Mouse (Mus musculus) thymus, postnatal 36 days (tissue): ENCODE results near the gene 6430628N08Rik.
A peak's percentile ranks its signal among the peaks of the same experiment; 100 is the strongest.

Experiments
- DNase-seq, 2 experiments: peaks; one replicate each; pipeline ENCODE4 v3.0.0; 2022; ENCODE audit warnings: mixed read lengths in 2 of 2

6430628N08Rik gene

DNA sequence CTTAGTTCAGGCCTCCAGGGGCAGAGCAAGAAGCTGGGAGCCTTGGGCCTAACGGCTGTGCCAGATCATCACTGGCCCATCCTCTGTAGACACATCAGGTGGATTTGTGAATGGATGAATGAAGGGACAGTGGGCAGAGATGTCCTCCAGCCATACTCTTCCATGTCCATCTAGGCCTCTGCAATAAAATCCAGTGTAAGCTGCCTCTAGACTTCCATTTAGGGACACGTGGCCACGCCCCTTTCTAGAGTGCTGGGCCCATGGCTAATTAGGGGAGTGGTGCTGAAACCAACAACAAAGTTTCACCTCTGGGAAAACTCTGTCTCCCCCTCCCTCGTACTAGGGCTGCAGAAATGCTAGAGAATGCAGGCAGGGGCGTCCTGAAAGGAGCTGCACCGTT is 399 bp upstream of the 6430628N08Rik start:
- DNase-seq: no peak

DNA sequence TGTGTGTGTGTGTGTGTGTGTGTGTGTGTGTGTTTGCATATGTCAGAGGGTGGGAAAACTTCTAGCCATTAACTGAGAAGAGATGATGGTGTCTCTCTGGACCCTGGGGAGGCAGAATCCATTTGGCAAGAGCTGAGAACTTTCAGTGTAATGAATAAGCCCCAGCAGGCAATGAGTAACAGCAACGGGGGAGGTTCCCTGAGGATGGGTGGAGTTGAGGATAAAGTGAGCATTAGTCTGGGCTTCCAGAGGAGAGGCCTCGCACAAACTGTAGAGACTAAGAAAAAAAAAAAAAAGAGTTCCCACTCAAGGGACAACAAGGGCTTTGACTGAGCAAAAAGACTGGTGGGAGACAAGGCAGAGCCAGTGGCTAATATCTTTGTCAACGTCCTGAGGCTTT is 3.8 kb downstream of the 6430628N08Rik start:
- no peak for DNase-seq

DNA sequence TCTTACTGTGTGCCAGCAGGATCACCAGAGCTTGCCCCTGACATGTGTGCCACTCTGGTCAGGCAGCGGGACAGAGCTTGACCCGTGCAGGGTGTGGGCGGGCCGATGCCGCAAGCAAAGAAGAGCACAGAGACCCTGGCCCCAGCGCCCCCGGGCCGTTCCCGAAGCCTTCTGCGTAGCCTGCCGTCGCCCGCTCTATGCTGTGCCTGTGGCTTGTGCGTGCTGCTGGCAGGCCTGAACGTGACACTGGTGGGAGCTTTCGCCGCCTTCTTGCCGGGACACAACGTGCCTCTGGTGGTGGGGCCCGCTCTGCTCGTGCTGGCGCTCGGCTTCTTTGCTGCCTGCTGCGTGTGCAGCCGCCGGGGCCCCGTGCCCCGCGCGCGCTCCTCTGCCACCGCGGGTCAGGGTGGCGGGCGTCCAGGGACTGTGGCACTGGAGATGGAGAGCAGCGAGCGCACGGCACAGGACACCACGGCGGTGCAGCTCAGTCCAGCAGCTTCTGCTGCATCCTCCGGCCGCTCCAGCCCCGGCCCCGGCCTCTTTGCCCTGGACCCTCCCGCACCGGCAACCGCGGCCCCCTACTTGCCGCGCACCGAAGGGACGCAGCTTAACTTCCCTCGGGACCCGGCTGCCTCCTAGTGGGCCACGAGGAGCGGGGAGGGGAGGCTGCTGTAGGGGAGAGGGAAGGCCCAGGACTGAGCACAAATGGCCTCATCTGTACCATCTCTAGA is 7.6 kb downstream of the 6430628N08Rik start:
- DNase-seq: no peak

DNA sequence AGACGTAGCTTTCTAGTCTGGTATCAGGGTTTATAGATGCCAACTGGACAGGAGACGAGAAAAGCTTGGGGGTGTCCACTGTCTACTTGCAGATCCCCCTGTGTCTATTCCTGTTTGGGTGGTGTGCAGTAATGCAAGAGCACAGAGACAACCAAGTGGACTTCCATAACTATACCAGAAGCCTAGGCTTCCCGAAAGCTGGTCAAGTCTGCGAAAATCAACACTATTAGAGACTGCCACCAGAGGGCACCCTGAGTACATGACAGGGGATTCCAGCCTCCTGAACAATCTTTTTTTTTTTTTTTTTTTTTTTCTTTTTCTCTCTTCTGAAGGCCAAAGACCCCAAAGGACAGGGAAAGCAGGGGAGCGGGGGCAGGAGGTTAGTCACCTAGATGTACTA is 12.4 kb downstream of the 6430628N08Rik start:
- peak; percentile 44 to 65 for DNase-seq

DNA sequence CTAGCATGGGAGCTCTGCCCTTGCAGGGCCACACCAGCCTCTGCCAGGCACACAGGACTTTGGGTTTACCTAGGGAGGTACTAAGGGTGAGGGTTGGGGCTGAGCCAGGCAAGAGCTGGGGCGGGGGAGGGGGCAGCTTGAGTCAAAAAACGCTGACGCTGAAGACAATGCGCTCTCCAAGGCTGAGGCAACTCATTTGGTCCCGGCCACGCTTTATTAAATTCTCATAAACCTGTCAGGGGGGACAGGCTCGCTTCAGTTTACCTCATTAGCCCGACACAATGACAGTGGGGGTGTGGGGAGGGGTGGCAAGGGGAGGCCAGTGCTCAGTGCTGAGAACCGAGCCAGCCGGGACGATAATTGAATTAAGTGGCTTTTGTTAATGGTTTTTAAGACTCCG is 13.9 kb downstream of the 6430628N08Rik start:
- no peak for DNase-seq

DNA sequence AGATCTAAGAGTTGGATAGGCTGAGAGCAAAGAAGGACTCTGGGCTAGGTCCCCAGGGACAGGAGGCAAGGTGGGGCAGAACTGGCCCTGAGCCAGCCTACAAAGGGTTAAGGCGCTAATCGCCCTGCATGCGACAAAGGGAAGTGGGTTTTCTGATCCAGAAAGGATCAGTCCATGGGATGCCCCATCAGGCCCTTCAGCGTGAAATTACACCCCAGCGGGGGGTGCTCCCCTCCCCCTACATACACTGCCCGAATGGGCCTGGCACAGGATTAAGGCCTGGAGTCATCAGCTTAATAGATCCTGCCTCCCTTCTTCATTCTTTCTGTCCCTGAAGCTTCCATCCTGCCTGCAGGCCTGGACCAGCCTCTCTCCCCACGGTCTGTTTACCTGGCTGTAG is 15.2 kb downstream of the 6430628N08Rik start:
- no peak for DNase-seq

DNA sequence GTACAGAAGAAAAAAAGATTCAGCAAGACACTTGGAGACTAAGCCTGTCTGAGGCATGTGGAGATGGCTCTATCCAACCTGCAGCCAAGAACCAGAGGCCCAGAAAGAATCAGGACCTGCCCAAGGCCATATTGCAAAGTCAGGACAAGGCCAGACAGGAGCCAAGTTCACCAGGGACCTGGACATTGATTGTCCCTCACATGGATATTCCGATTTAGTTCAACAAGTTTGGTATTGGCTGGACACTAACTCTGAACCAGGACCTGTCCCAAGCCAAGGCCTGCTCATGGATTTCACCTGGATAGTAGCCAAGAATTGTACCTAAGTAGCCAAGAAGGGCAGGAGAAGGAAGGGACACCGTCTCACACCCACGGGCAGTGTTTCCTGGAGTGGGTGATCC is 16.3 kb downstream of the 6430628N08Rik start:
- DNase-seq: no peak

DNA sequence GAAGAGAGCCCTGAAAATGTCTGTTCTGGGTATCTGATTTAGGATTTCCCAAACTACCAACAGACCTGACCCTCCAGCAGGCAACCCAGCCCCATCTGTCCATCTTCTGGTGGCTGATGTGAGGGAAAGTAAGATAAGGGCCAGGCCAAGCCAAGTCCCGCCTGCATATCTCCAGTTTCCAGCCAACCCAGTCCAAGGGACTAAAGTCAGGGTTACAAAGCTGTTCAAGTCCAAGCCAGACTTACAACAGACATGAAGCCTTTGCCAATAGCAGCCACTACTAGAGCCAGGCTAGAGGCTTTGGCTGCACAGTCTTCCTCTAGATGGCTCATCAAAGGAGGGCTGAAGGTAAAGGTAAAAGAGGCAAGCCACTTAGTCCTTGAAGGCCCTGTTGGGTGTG is 17.5 kb downstream of the 6430628N08Rik start:
- no peak for DNase-seq

DNA sequence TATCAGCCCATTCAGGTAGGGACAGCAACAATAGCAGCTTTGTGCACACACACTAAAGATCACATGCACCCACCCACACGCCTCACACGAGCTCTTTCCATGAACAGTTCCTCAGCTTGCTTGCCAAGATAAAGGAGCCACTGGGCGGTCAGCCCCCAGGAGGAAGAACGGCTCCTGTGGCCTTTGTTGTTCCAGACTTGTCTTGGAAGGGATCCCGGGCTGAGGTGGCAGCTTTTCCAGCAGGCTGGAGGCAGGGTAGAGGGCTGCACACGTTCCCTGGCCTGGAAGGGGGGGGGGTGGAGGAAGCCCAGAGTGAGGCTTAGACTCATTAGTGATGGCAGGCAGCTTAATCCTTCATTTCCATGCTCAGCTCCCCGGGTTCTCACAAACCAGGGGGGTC is 18.2 kb downstream of the 6430628N08Rik start:
- DNase-seq: no peak

DNA sequence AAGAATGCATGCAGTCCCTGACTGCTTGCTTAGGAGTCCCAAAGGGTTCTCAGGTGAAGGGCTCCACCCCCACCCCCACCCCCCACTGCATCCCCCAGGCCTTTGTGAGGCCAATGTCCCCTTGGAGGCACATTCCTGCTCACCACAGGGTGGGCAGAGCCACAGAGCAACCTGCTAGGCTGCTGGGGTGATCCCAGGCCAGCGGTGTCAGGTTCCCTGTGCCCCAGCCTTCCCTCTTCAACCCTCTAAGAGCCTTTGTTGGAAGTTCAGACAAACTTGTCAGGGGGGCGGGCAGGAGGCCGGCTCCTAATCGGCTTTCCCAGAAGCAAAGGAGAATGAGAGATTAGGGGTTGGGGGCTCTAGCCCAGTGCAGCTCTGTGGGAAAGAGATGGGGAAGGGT is 21.1 kb downstream of the 6430628N08Rik start:
- no peak for DNase-seq

DNA sequence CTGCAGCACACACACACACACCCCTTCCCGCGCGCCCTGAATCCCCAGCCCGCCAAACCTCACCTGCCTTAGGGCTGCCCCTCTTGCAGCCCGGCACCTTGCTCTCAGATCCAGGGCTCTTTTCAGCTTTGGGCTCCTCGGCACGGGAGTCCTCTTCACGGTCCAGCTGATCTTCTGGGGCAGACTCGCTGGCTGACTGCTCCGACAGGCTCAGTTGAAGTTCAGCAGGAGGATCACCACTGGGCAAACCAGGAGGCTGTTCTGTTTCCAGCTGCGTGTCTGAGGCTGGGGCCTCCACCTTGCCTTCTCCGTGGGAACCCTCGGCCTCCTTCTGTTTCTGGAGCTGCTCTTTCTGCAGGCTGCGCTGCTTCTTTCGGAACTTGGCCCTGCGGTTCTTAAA is 29.4 kb downstream of the 6430628N08Rik start:
- DNase-seq: no peak

DNA sequence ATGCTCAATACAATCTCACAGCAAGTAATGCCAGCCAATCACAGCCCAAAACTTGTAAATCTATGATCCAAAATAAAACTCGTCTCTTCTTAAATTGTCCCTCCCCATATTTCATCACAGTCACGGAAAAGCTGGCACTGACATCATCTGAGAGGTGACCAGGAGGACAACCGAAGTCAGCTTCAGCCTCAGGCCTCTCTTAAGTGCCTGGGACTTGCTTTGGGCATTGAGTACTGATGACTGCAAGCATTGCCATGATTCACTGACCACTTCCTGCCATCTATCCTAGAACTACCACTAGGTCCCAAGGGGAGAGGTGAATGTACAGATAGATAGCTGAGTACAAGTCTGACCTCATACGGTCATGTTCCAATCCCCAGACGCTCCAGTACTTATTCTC is 32.2 kb downstream of the 6430628N08Rik start:
- no peak for DNase-seq

DNA sequence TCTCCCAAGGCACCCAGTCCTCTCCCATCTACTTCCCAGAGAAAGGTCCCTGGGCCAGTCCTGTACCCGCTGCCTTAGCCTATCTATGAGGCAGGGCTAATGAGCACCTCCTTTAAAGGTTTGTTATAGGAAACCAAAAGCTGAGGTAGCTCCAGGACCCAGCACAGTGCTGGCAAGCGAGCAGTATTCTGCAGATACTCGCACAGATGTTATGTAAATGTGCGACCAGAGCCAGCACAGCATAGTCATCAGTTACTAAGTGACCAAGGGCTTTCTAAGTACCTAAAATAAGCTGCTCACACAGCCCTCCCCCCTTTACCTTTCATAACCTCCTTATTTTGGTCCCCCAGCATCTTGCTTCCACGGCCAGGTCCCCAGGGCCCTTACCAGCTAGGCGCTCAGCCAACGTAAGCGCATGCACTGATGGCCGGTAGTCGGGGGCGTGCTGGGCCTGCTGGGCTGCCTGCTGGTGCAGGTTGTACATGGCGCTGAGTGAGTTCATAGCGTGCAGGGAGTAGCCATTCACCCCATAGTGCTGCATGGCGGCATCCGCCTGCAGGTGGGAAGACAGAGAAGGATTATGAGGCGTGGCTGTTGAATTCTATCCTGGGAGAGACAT is 32.9 kb downstream of the 6430628N08Rik start:
- DNase-seq: no peak

DNA sequence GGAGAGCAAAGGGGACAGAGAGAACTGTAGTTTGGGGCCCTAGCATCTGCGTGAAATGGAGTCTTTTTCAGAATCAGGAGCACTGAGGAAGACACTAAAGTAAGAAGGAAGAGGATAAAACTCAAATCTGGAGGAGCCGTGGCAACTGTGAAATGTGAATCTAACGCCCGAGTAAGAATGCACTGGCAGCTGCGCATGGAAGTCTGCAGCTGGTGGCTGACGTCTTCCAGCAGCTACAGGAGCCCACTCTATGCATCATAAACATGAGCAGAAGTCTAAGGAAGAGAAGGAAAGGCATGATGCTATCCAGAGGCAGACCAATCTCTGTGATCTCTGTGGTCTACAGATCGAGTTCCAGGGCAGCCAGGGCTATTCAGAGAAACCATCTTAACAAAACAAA is 37.2 kb downstream of the 6430628N08Rik start:
- DNase-seq: no peak

DNA sequence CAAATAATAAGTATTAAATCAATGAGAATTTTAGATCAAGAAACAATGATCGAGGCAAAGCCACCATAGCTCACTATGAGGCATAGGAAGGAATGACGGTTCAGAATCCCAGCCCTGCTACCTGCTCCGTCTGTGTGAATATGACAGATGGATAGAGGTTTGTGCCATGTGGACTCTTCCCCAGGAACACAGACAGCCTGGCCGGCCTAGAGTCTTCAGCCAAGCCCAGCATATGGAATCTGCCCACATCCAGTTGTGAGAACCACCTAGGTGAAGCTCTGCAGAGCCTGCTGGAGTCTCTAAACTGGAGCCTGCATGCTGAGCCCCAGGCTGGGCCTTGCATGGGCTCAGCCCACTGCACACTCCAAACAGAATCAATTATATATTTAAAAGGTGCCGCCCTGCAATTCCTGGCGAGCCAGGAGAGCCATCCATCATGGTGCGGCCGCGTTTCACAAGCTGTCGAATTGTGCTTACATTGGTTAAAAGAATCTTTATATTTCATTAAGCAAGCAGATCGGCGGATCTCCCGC is 41.2 kb downstream of the 6430628N08Rik start:
- no peak for DNase-seq

DNA sequence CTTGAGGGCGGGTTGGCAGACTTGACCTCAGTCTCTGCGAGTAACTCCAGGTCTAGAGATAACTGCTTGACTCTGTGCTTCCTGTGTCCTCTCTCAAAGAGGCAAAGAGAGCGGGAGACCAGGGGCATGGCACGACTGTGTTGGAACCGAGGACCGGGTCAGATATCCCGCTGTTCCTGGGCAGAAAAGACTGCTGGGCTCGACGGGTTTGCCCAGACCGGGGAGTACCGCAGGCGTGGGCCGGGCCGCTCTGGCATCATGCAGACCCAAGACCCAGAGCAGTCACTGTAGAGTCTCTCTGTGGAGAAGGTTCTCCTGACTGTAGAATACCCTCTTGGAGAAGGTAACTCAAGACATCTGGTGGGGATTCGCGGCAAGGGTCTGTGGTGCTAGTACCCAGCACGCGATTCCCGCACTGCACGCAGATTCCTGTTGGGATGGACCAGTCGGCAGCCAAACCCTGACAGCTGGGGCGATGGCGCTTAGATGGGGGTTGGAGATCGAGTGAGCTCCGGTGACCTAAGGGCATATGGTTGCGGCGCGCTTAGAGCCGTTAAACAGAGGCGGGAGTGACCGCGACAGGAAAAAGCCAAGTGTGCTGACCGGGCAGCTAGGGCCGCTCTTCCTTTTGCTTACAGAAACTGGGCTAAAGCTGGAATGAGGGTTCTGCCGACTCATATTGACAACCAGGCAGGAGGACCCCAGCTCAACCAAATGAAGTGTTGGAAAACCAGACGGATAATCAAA is 45.5 kb downstream of the 6430628N08Rik start:
- no peak for DNase-seq

DNA sequence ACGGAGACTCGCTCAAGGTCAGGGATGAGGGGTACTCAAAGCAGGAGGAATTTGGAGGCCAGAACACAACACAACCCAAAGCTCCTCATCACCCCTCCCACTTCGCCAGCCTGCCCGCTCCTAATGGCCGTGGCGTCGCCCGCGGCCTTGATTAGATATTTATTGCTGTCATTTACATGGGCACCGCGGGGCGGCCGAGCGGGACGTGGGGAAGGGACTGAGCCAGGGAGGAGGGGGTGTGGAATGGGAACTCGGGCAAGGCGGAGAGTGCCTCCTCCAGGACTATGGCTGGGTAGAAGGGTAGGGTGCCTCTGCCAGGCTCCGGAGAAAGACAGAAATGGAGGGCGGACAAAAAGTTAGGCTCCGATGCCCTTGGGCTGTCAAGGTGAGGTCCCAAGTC is 46.2 kb downstream of the 6430628N08Rik start:
- DNase-seq: no peak

DNA sequence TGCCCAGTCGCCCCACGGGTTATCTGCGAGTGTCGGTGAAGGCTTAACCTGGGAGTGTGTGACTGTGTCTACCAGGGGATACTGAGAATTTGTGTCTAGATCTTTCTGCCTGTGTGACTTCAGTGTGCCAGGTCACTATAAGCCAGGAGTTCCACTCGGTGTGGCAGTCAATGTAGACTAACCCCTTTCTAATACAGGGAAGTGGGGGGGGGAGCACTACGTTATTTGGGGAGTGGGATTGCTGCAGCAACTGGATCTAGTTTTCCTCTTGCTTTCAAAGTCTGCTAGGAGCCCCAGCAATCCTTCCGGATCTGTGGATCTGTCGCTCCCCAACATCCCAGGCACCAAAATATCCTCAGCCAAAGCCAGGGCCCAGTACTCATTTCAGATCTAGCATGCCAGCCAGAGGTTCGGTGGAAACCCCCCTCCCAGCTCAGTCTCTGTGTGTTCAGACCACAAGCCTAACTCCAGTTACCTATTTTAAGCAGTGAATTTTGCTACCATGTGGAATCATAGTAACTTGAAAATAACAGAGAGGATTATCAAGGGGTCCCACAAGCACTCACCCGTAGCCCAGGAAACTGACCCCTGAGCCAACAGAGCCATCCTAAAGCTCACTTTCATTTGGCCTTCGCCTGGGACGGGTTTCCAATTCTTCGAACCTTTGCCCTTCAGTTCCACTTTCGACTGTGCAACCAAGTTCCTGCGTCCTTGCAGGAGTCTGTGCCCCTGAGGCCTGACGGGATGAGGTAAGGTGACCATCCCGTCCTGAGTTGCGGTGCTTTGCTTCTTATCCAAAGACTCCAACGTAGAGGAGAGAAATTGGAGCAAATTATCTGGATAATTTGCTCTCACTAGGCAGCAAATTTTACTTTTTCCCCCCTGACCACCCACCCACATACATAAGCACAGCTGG is 46.9 kb downstream of the 6430628N08Rik start:
- no peak for DNase-seq

DNA sequence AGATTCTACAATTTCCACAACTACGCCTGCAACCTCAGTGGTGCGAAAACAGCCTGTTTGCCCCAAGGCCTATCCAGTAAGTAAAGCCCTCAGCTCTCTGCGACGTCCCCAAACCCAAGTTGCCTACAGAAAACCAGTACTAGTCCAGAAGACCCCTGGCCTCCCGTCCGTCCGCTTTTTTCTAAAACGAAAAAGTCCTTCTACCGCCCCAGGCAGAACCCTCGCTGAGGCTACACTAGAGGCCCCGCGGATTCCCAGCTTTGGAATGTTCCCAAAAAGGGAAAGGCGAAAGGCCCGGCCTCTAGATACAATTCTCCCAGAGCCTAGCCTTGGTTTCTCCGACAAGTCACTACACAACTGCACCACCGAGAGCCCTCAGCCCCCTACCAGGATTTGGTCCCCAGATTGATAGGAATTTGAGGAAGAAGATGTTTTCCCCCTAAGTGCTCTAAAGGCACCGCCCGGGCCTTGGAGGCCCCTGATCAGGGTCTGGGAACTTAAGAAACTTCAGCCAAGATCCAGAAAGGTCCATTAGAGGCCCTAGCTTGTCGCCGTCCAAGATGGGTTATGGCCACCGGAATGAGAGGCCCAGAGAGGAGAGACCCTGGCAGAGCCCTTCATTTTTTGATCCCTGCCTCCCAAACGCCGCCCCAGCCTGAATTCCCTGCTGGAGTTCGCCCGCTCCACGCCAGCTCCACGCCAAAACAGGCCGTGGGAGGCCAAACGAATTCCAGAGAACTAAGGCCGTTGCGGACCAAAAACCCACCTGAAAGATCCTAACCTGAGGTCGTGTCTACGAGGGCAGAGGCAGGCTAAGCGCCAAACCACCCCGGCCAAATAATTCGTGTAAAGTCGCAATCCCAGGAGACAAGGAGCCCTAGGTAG is 48.1 kb downstream of the 6430628N08Rik start:
- DNase-seq: no peak

DNA sequence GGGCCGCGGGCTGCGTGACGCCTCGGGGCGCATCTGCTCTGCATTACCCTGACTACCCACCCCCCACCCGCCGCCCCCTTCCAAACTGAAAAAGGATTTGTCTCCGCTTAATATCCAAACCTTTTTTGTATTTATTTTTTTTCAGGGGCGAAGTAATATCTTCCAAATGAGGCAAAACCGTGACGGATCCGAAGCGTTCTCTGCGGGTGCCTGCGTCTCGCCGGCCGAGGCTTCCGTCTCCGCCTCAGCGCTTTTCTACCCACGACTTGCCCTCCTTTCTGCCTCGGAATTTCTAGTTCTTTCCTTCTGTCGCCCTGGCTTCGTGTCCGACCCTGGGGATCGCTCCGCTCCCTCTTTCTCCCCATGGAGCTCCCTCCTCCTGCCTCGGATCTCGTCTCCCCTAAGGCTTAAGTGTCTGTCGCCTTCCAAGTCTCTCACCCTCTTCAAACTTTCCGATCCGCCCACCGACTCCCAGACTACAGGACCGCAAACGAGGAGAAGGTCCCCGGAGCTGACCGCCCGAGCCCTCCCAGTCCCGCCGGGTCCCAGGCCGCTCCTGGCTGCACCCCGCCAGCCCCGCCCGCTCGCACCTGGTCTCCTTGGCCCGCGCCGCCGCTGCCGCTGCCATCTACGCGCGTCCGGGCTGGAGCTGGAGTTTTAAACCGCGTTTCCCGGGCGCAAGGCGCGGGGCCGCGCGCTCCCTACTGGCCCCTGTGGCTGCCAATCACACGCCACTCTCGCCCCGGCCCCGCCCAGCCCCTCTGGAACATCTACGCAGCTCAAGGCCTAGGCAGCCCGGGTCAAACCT is 49.0 kb downstream of the 6430628N08Rik start, which contains the start of gene Dmbx1:
Gene Dmbx1 (minus strand): TSS at position 632 of the 808 bp plus-strand sequence.
- no peak for DNase-seq

DNA sequence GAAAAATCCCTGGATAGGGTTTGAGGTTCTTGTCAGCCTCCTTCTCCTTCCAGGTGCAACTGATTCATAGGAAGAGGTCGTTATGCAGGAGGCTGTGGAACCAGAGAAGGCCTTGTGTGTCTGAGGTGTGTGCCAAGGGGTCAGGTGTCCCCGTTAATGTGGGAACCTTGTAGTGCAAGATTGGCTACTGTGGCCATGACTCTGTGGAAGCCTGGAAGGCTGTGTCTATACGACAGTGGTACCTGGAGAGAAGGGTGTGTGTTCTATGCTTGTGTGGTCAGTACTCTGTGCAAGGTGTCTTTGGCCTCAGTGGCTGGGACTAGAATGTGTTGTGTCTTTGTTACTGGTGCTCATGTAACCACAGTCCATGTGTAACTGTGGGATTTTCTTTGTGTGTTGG is 50.2 kb downstream of the 6430628N08Rik start:
- DNase-seq: no peak
